Mouse (Mus musculus) CD8-positive naive resting alpha-beta T cell, adult 2 months (primary cell): ENCODE data around the gene Pde2a.

Experiments
- DNase-seq, 2 experiments: peaks; one replicate each; pipeline ENCODE4 v3.0.0; 2022; ENCODE audit warnings: low read depth in 2 of 2, low spot score in 2 of 2

Pde2a gene

GRCm38 (mm10) chr7:101452669-101453068 is 31.2 kb downstream of the Pde2a start:
- no peak for DNase-seq

DNA sequence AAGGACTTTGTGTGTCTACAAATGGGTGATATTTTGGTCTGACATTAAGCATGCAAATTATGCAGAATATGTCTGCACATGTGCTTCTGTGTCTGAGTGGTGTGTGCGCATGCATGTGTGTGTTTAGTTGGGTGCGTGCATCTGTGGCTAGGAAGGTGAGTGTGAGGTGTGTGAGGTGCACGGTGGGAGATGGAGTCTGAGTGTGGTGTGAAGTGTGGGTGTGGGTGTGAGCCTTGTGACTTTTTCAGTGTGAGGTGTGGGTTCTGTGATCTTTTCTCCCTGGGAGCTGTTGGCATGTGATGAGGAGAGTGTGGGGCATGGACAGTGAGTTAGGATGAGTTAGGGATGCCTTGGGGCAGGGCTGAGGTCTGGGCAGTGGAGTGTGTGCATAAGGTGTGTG is 31.8 kb downstream of the Pde2a start:
- DNase-seq: no peak

GRCm38 (mm10) chr7:101453725-101454124 is 32.2 kb downstream of the Pde2a start:
- DNase-seq: no peak

DNA sequence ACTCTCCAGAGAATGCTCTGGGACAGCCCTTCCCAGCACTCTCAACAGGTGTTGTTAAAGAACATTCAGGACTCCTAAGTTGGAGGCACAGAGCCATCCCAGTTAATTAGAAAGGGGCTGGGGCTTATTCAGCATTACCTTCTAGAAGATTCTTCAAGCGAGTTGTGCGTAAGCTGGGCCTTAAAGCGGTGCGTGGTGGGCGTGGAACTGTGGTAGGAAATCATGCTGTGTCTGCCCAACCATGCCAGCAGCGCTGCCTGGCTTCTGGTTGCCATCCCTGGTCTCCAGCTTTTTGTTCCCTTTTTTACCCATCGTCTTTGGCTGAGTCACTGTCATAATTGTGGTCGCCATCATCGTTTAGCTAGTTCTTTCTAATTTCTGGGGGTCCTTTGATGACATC is 33.0 kb downstream of the Pde2a start:
- no peak for DNase-seq

DNA sequence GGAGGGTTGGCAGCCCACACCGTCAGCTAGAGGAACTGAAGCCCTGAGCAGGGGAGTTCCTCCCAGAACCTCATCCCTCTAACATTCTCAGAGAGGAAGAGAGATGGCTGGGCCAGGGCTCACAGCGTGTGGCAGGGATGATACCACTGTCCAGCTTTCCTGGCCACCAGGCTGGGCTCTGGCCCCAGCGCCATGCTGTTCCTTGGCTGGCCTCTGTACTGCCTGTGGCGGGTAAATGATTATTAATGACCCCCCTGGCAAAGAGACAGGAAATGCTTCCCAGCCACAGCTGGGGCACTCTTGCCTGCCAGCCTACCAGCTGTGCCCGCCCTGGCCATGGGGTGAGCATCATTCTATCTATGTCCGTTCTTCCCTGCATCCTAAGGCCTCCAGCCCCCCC is 33.6 kb downstream of the Pde2a start:
- DNase-seq: no peak

DNA sequence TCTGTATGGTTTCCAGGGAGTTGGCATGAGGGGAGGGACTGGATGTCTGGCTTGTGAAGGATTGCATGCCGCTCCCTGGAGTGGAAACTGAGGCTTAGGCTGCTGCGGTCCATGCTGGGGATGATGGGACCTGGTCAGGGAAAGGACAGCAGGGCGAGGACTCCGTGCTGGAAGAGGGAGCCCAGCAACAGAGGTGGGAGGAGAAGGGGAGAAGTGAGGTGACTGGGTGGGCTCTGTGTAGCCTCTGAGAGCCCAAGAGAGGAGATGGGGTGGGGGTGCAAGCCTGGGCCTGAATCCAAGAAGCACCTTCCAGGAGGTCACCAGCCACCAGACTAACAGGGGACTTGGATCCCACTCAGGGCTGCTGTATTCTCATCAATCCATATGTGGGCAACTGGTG is 34.8 kb downstream of the Pde2a start:
- no peak for DNase-seq

GRCm38 (mm10) chr7:101456789-101457188 is 35.3 kb downstream of the Pde2a start:
- no peak for DNase-seq

DNA sequence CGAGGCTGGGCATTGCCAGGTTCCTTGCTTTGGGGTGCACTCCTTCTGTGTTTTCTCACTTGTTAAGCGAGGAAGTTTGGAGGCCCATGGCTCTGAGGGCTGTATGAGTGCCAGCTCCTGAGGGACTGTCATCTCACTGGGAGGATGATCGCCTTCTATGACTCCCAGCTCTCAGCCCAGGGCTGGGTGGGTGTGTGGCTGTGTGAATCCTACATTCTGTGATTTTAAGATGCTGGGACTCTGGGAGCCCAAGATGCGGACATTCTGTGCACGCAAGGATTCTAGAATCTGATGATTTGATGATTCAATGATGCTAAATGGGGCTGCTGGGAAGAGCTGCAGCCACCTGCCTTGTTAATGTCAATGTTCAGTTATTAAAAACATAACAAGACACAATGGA is 35.8 kb downstream of the Pde2a start:
- DNase-seq: no peak

DNA sequence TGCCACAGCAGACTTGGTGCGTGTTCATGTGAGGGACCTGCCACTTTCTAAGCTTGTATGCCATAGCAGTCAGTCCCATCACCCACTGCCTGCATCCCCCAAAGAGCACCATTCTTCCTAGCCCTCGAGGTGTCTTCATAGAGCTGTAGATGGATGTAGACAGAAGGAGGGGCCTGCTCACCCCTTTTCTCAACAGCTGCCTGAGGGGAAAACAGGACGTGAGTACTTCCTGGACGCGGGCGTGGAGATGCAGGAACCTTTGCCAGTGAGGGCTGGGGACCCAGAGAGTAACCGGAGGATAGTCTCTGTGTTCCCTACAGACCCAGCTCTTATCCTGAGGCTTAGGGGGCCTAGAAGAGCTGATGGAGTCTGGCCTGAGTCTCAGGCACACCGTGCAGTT is 36.3 kb downstream of the Pde2a start:
- DNase-seq: peak; percentile 41 to 59

GRCm38 (mm10) chr7:101458278-101458781 is 36.8 kb downstream of the Pde2a start:
- no peak for DNase-seq

DNA sequence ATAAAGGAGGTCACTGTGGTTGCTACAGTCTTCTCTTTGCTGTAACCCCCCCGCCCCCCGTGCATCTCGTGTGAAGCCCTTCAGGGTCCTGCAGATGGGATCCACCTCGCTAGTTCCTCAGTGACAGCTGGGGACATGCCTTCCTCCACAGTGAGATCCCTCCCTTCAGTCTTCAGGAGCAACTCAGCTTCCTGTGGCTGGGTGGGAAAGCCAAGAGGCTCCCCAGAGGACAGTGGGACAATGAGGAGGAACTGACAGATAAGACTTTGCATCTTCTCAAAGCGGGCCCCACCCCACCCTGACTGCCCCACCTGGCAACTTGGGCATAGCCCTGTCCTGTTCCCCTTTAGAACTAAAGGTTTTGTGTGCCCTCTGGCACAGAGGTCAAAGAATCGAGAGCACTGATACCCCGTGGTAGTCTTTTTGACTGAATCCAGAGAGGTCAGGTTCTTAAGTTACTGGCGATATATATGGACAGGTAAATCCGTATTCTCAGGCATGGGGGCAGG is 37.9 kb downstream of the Pde2a start:
- no peak for DNase-seq

DNA sequence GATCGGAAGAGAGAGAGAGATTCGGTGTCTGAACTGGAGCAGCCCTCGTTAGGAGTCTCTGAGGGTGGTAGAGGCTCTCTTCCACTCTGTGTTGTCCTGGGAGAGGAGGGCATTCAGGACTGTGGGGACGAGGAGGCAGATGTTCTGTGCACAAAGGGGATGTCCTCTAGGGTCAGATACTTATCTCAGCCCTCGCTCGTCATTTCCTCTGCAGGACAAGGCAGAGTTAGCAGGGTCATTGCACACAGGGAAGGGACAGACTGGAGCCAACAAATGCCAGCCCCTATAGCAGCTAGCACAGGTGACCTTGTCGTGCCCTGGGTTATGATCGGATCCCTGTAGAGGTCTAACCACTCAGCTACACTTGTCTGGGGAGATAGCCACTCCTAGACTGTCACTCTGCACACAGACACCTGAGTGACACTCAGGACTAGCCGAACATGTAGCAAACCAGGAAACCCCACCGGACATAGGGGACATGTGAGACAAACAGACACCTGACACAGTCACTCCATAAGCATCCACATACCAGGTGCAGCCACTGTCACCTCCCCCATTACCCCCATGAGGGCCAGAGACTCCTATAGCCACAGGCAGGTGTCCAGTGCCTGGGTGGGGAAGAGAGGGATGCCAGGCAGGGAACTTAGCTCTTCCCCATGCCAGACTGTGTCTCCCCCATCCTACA is 38.6 kb downstream of the Pde2a start:
- DNase-seq: no peak

GRCm38 (mm10) chr7:101460608-101460957 is 39.1 kb downstream of the Pde2a start:
- DNase-seq: no peak

DNA sequence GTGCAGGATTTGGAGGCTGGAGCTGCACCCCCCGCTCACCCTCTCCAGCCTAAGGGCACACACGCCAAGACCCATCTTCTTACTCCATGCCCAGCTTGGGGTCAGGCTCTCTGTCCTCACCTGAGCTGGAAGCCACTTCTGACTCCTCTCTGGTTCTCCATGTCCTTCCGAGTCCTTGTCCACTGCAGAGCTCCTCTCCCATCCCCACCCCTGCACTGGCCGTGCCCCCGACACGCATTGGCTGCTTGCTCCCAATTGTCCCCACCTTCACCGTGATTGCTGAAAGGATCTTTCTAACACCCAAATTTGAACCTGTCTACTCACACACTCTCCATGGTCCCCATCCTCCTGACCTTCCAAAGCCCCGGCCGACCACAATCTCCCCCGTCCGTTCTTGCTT is 40.1 kb downstream of the Pde2a start:
- no peak for DNase-seq

DNA sequence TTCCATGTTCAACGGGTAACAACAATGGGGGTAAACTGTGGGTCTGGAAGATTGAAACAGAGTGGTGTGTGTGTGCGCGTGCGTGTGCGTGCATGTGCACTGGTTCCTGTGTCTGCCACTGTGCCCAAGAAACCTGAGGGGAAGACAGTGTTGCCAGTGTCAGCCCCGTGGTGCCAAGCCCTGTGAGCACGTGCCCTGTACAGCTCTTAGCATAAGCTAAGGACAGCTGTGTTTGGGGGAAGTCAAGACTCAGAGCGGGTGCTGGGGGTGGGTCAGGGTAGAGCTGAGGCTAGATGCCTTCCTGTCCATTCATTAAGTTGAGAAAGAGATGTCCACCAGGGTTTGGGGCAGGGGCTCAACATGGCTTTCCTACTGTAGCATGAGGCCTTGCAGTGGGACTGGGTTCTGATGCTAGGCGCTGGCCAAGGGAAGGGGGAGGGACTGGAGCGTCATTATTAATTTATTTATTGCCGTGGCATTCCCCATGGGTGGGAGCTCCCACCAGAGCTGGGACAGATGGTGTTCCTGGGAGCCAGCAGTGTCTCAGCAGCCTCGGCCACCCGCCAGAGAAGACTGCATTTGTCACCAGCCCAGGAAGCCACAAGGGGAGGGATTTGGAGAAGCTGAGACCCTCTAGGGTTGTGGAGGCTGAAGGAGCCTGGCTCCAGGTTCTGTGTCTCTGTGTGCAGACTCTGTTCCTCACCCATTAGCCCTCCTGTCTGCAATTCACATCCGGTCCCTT is 41.0 kb downstream of the Pde2a start:
- no peak for DNase-seq

DNA sequence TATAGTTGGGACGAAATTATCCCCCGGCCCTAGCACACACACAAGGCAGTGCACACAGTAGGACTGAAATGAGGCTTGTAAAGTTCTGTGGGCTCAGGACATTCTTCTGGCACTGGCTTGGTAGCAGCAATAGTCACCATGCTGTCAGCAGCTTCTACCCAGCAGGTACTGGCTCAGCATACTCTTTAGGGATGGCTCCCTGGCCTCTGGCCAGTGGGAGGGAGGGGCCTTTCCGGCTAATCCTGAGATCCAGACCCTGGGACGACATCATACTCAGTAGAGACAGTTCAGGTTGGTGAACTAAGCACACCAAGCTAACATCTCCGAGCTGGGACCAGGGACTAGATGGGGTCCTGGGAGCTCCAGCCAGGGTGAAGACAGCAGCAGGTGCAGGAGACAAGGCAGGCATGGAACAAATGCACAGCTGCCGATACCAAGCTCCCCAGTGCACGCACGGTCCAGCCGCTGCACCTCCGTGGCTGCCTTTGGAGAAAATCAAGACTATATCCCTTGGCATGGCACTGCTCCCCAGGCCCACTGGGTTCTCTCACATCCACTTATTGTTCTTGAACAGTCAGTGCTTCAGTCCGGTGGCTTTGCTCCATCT is 42.3 kb downstream of the Pde2a start:
- DNase-seq: no peak

DNA sequence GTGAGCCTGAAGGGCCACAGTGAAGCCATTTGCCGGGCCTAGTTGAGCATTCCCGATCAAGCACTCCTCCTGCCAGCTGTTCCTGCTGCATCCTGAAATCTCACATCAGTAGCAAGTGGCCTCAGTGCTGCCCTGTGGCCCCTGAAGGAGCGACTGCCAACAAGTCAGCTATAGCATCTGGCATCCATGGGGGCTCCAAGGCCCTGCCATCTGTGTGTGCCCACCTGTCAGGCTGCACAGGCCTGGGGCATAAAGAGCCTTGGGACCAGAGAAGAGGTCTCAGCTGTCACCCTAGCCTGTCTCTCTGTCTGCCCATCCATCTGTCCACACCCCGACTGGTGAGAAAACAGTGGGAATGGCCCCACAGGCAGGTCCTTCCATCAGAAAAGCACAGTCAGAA is 43.4 kb downstream of the Pde2a start:
- DNase-seq: no peak

DNA sequence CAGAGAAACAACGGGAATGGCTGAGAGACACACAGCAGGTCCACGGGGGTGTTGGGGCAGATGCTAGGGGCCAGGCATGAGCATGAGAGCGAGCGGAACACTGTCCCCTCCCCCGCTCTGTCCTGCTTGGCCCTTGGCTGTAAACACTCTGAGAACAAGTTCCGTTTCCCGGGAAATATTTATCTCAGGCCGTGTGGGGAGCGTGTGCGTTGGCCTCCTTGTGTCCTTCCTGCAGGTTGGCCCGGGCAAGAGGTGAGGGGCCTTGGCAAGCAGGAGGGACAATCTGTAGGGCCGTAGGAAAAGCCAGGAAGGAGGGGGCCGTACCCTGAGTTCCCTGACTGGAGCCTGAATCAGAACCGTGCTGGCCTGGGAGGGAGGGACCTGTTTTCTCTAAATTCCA is 43.9 kb downstream of the Pde2a start:
- DNase-seq: no peak

- no peak for DNase-seq
These were observed 44.5 kb downstream of the Pde2a start for GRCm38 (mm10) chr7:101465850-101466580.

GRCm38 (mm10) chr7:101466581-101467081 is 45.1 kb downstream of the Pde2a start:
- peak; percentile 84 to 85 for DNase-seq

DNA sequence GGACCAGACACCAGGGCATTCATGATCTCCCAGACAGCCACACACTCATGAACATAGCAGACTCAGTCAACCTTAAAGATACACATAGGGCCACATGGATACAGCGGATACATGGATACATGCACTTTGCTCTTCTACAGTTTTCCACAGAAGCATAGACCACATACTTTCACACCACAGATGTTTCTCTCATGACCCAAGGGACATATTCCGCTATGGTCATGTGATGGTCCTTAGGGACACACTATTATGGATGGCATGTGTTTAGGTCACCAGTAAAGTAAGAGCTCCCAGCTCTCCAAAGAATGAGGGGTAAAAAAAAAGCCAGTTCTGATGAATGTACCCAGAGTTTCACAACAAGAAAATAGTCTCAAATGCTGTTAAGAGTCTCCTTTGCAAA is 49.9 kb downstream of the Pde2a start:
- no peak for DNase-seq
